Mouse (Mus musculus) erythroblast, embryonic 14.5 days (primary cell): Measurements from ENCODE around the gene Prkaa2.

Source experiments
- GATA1 ChIP-seq: IDR thresholded peaks from 2 replicates; pipeline ENCODE4 v1.6.1; 2012; ENCODE audit warnings: low read length, inconsistent platforms, mixed read lengths
- TAL1 ChIP-seq: IDR thresholded peaks from 3 replicates; pipeline ENCODE4 v1.6.1; 2012; ENCODE audit warnings: low read length, inconsistent platforms, mixed read lengths

- no peak for TF ChIP-seq GATA1
- no peak for TF ChIP-seq TAL1
Measured at GRCm38 (mm10) chr4:104999702-105000101, 110.0 kb downstream of the Prkaa2 start.
